Comparison of ENCODE assay signal across 8 mouse cellular contexts in the genomic region with DNA sequence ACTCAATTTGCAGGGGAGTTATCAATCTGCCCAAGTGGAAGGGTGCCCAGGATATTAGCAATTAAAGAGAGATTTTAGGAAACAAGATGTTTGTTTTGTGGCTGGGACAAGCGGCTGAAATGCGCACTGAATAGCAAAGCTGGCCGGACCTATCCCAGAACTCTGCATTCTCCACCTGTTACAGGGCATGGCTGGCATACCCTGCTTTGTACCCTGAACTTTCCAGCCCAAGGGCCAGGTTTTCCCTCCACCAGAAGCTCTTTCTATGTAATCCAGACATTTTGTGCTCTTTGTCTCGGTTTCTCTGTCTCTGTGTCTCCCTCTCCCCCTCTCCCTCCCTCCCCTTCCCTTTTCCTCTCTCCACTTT. TPM values are rescaled to one million over a fixed set of nuclear protein-coding genes. Genes with fewer than 3 reads are reported as not detected.
DNase-seq lines count a peak whose midpoint lies in the region; ATAC-seq and TF ChIP-seq lines count a peak whose summit lies in the region.

No protein-coding gene starts in this region.

- peak overlapping the region; percentile 89 for H3K27ac ChIP-seq in heart, embryonic 10.5 days
- 0 out of 2 replicates have a peak overlapping the region, but pooled peaks have one; percentile 21 for H3K27ac ChIP-seq in forebrain, postnatal 0 days (ENCODE audit: low read depth, low read length)
- H3K27ac ChIP-seq in macrophage, result peak overlapping the region; percentile 63

- WGBS in heart, embryonic 10.5 days, result 7% methylated on average over 4 of the region's 4 CpGs
- 2% methylated on average over 4 of the region's 4 CpGs for WGBS in forebrain, postnatal 0 days
- WGBS in macrophage (ENCODE audit: missing documents), result 9% methylated on average over 4 of the region's 4 CpGs

- peak overlapping the region; percentile 54 for H3K9ac ChIP-seq in forebrain, postnatal 0 days

- H3K9me3 ChIP-seq in heart, embryonic 10.5 days, result no peaks in the 10 kb centered on the region
- no peaks in the 10 kb centered on the region for H3K9me3 ChIP-seq in E14TG2a.4 (ENCODE audit: low read length)
- H3K9me3 ChIP-seq in forebrain, postnatal 0 days (ENCODE audit: low read length), result no peaks in the 10 kb centered on the region

- H3K27me3 ChIP-seq in heart, embryonic 10.5 days (ENCODE audit: insufficient read depth, poor library complexity, severe bottlenecking), result peaks cover 12% of the 10 kb centered on the region
- no peaks in the 10 kb centered on the region for H3K27me3 ChIP-seq in E14TG2a.4 (ENCODE audit: insufficient read depth, low read length)
- no peaks in the 10 kb centered on the region for H3K27me3 ChIP-seq in forebrain, postnatal 0 days (ENCODE audit: insufficient read depth, low read length)

- peaks cover 4% of the 10 kb centered on the region; the same call in 1 of the 2 replicates for H3K4me1 ChIP-seq in heart, embryonic 10.5 days
- H3K4me1 ChIP-seq in E14TG2a.4 (replicated peaks; ENCODE audit: low read depth, low read length), result peaks cover 68% of the 10 kb centered on the region
- H3K4me1 ChIP-seq in forebrain, postnatal 0 days (ENCODE audit: insufficient read depth), result 0 out of 2 replicates have a peak, but pooled peaks cover 4% of the 10 kb centered on the region

- ATAC-seq in forebrain, postnatal 0 days, result no peak; the same call in 1 of the 2 replicates

- no peak for DNase-seq in heart, embryonic 10.5 days (ENCODE audit: low spot score)
- no peak for DNase-seq in heart, adult 11 months
- no peak for DNase-seq in forebrain, postnatal 0 days
- DNase-seq in urinary bladder, postnatal 4 days (ENCODE audit: low spot score in 2 of 2), result no peak
- no peak for DNase-seq in thymus, postnatal 25 days
- DNase-seq in spleen, postnatal 14 days (ENCODE audit: low spot score in 2 of 2), result no peak

- no peaks in the 10 kb centered on the region for H3K36me3 ChIP-seq in heart, embryonic 10.5 days
- H3K36me3 ChIP-seq in E14TG2a.4 (ENCODE audit: insufficient read depth, low read length) (peaks cover 9% of the 10 kb centered on the region), macrophage (ENCODE audit: inconsistent target) (no peaks in the 10 kb centered on the region)
- no peaks in the 10 kb centered on the region for H3K36me3 ChIP-seq in forebrain, postnatal 0 days (ENCODE audit: insufficient read depth)

- H3K79me2 ChIP-seq in macrophage (ENCODE audit: inconsistent target), result no peaks in the 10 kb centered on the region

- peak overlapping the region; percentile 69 for H3K4me3 ChIP-seq in heart, embryonic 10.5 days
- H3K4me3 ChIP-seq in E14TG2a.4 (replicated peaks; ENCODE audit: low read length) (peak overlapping the region; percentile 77), macrophage (ENCODE audit: inconsistent target) (peak overlapping the region; percentile 56)
- H3K4me3 ChIP-seq in forebrain, postnatal 0 days (ENCODE audit: low read depth, low read length), result peak overlapping the region; percentile 52

- no peak for TF ChIP-seq CTCF in E14TG2a.4 (conservative IDR thresholded peaks at IDR 0.05; ENCODE audit: low read length)
- no peak for TF ChIP-seq CTCF in forebrain, postnatal 0 days (IDR thresholded peaks at IDR 0.05; ENCODE audit: low read depth)

- peak overlapping the region; percentile 90 for H3K4me2 ChIP-seq in forebrain, postnatal 0 days (ENCODE audit: low read depth)

RNA-seq across cellular contexts. Expression of gene Gm35315, which starts 0.6 kb away (rescaled TPM):
- polyA plus RNA-seq in heart, embryonic 10.5 days (2016; fragmentation: Nextera tagmentation; extraction: Ambion mirVana), result 1.6 and 1.8 TPM in 2 replicates
- total RNA-seq in forebrain, postnatal 0 days (2014; rRNA removed), result 0.23 and 0.48 TPM in 2 replicates
- 0.36 and 0.68 TPM in 2 replicates for polyA plus RNA-seq in forebrain, postnatal 0 days (2015; fragmentation: Nextera tagmentation; extraction: Ambion mirVana)
- total RNA-seq in macrophage (2018; cell fraction: chromatin; rRNA removed), result under 1 TPM in 12 of 26 experiments, not detected in 14; 0.18 to 0.77 (median 0.25) TPM
- total RNA-seq in macrophage (2018; cell fraction: cytosol; rRNA removed), result under 1 TPM in 17 of 26 experiments, not detected in 9; 0.03 to 0.10 (median 0.05) TPM
- 1 to 10 TPM in 1 of 26 experiments, under 1 TPM in 13, not detected in 12; 0.17 to 1.2 (median 0.27) TPM for total RNA-seq in macrophage (2018; cell fraction: nucleus; rRNA removed)
- polyA plus RNA-seq in macrophage (2018), result 0.06 to 0.51 TPM (median 0.10 TPM) in 3 replicates

RNA-seq across cellular contexts. Expression of gene Plcxd1, which starts 4.9 kb away (rescaled TPM):
- polyA plus RNA-seq in heart, embryonic 10.5 days (2016; fragmentation: Nextera tagmentation; extraction: Ambion mirVana), result 0.84 and 1.1 TPM in 2 replicates
- 7.9 and 8.7 TPM in 2 replicates for total RNA-seq in forebrain, postnatal 0 days (2014; rRNA removed)
- polyA plus RNA-seq in forebrain, postnatal 0 days (2015; fragmentation: Nextera tagmentation; extraction: Ambion mirVana), result 2.9 and 4.7 TPM in 2 replicates
- not detected for total RNA-seq in macrophage (2018; cell fraction: chromatin; rRNA removed)
- under 1 TPM in 7 of 26 experiments, not detected in 19; 0.03 to 0.09 (median 0.05) TPM for total RNA-seq in macrophage (2018; cell fraction: cytosol; rRNA removed)
- total RNA-seq in macrophage (2018; cell fraction: nucleus; rRNA removed), result under 1 TPM in 2 of 26 experiments, not detected in 24; 0.29 TPM
- polyA plus RNA-seq in macrophage (2018), result 0.06 to 0.07 TPM in 2 of 3 replicates, not detected in the other

RNA-seq across cellular contexts. Expression of gene Gtpbp6, which starts 13.2 kb away (rescaled TPM):
- 25.0 and 33.9 TPM in 2 replicates for polyA plus RNA-seq in heart, embryonic 10.5 days (2016; fragmentation: Nextera tagmentation; extraction: Ambion mirVana)
- total RNA-seq in forebrain, postnatal 0 days (2014; rRNA removed), result 99.2 and 103 TPM in 2 replicates
- polyA plus RNA-seq in forebrain, postnatal 0 days (2015; fragmentation: Nextera tagmentation; extraction: Ambion mirVana), result 62.6 TPM in 2 replicates
- total RNA-seq in macrophage (2018; cell fraction: chromatin; rRNA removed), result 100 to 1,000 TPM in 20 of 26 experiments, 10 to 100 TPM in 6; 32.5 to 227 (median 116) TPM
- 10 to 100 TPM in 20 of 26 experiments, 1 to 10 TPM in 6; 6.1 to 20.3 (median 11.3) TPM for total RNA-seq in macrophage (2018; cell fraction: cytosol; rRNA removed)
- total RNA-seq in macrophage (2018; cell fraction: nucleus; rRNA removed), result 100 to 1,000 TPM in 2 of 26 experiments, 10 to 100 TPM in 24; 28.9 to 136 (median 64.6) TPM
- 5.6 to 22.4 TPM (median 15.8 TPM) in 3 replicates for polyA plus RNA-seq in macrophage (2018)

RNA-seq across cellular contexts. Expression of gene Zfp605, which starts 15.1 kb away (rescaled TPM):
- 2.7 and 3.4 TPM in 2 replicates for polyA plus RNA-seq in heart, embryonic 10.5 days (2016; fragmentation: Nextera tagmentation; extraction: Ambion mirVana)
- total RNA-seq in forebrain, postnatal 0 days (2014; rRNA removed), result 20.4 and 22.3 TPM in 2 replicates
- 13.0 and 16.9 TPM in 2 replicates for polyA plus RNA-seq in forebrain, postnatal 0 days (2015; fragmentation: Nextera tagmentation; extraction: Ambion mirVana)
- 10 to 100 TPM in 3 of 26 experiments, 1 to 10 TPM in 21, under 1 TPM in 2; 0.38 to 11.0 (median 4.3) TPM for total RNA-seq in macrophage (2018; cell fraction: chromatin; rRNA removed)
- 1 to 10 TPM in 23 of 26 experiments, under 1 TPM in 3; 0.47 to 4.9 (median 2.9) TPM for total RNA-seq in macrophage (2018; cell fraction: cytosol; rRNA removed)
- total RNA-seq in macrophage (2018; cell fraction: nucleus; rRNA removed), result 10 to 100 TPM in 1 of 26 experiments, 1 to 10 TPM in 20, under 1 TPM in 5; 0.40 to 10.4 (median 3.3) TPM
- 2.0 to 5.7 TPM (median 2.3 TPM) in 3 replicates for polyA plus RNA-seq in macrophage (2018)

RNA-seq across cellular contexts. Expression of gene Gm17655, which starts 22.5 kb away (rescaled TPM):
- polyA plus RNA-seq in heart, embryonic 10.5 days (2016; fragmentation: Nextera tagmentation; extraction: Ambion mirVana), result 4.2 and 5.5 TPM in 2 replicates
- 0.62 and 1.7 TPM in 2 replicates for total RNA-seq in forebrain, postnatal 0 days (2014; rRNA removed)
- 0.68 and 0.91 TPM in 2 replicates for polyA plus RNA-seq in forebrain, postnatal 0 days (2015; fragmentation: Nextera tagmentation; extraction: Ambion mirVana)
- 10 to 100 TPM in 18 of 26 experiments, 1 to 10 TPM in 8; 1.1 to 63.5 (median 16.1) TPM for total RNA-seq in macrophage (2018; cell fraction: chromatin; rRNA removed)
- total RNA-seq in macrophage (2018; cell fraction: cytosol; rRNA removed), result 1 to 10 TPM in 24 of 26 experiments, under 1 TPM in 2; 0.56 to 9.7 (median 3.9) TPM
- 10 to 100 TPM in 14 of 26 experiments, 1 to 10 TPM in 11, under 1 TPM in 1; 0.88 to 41.4 (median 10.6) TPM for total RNA-seq in macrophage (2018; cell fraction: nucleus; rRNA removed)
- 3.1 to 5.1 TPM (median 3.1 TPM) in 3 replicates for polyA plus RNA-seq in macrophage (2018)

Comparison
In these comparisons a context has a peak if more than half of its experiments do, and no peak if none do; other contexts are left out.
1. H3K27ac ChIP-seq: peak in every context shown above with its lines; median percentile 89 in heart, embryonic 10.5 days; 63 in macrophage; 21 in forebrain, postnatal 0 days.